Mouse (Mus musculus) heart, postnatal 25 days (tissue): ENCODE data around the gene Ripor3. TPM values are rescaled to one million over a fixed set of nuclear protein-coding genes. Genes with fewer than 3 reads are reported as not detected.

Experiments
- DNase-seq: peaks from one replicate; pipeline ENCODE4 v3.0.0; 2022; ENCODE audit warnings: low spot score
- intact Hi-C: fragments of 180-260 bp; cut with DNase I; formaldehyde crosslinking; loops from one replicate; pipeline ENCODE4 v1.15.1; 2025
- total RNA-seq, 2 experiments: library from RNA; stranded (reverse); gene quantifications; 2 replicates each; pipeline ENCODE4 v1.2.3; 2021

Ripor3 gene
- total RNA-seq, 2 experiments from 2014 or later: 0.49 to 0.75 TPM

DNA sequence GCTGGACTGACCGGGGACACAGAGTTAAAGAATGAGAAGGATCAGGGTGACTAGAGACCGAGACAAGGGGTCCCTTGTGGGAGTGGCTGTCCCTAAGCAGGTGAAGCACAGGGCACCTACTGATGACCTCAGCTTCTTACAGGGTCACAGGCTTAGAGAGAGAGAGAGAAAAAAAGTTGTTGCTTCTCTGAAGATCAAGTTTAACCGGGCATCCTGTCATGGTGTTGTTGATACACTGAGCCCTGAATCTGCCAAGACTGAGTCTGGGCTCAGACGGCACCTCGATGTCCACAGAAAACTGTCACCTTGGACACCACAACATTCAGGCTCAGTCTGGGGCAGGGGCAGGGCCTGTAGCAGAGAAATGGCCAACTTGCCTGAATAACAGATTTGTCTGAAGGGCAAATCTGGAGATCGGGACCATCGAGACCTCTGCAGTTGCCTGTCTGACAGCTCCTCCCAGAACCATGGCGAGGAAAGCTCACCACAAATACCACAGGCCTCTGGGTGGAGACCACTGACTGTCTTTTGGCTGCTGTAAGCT is 13.7 kb downstream of the Ripor3 start:
- DNase-seq: no peak
- intact Hi-C loops: no loop called here

DNA sequence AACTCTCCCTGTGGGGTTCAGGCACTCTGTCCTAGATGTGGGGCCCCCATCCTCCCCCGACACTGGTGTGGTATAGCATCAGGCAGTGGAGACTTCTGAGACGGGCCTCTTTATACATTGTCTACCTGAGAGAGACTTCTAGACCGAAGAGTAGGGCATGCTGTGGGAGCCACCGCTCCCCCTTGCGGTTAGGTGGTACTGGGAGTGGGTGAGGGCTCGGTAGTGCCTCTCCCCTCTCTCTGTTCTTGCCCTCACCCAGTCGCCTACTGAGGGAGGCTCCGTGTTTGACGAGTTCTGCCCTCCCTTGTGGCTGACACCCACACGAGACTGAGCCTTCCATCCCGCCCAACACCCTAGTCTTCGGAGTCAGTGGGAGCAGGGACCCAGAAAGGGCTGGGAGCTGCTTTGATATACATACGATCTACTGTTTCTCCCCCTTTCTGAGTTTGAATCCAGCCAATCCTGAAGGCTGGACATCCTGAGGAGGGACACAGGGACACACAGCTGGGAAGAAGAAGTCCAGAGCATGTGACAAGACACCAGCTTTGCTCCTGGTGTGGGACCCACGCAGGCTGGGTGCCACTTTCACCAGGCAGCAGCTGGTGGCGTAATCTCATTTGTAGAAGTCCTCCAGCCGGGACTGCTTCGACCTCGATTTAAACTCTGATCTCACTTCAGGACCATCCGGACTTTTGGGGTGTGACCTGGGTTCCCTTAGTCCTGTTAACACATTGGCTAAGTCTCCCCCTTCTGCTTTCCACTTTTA is 14.4 kb downstream of the Ripor3 start:
- intact Hi-C loops: no loop called here
- no peak for DNase-seq

DNA sequence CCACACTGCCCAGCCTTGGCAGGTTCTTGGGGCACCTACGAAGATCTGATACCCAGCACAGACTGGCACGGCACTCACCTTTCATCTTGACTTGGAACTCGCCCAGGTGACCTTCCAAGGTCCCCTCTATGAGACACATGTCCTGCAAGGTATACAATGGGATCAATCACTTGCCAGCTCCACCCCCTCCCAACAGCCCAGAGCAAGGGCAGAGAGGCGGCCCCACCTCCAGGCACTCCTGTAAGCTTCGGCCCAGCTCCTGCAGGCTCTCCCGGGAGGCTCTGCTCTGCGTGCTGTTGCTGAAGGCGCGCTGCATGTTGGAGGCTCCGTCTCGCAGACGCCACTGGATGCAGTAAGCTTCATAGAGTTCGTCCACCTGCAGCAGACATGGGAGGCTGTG is 17.2 kb downstream of the Ripor3 start:
- intact Hi-C loops: no loop called here
- DNase-seq: no peak

DNA sequence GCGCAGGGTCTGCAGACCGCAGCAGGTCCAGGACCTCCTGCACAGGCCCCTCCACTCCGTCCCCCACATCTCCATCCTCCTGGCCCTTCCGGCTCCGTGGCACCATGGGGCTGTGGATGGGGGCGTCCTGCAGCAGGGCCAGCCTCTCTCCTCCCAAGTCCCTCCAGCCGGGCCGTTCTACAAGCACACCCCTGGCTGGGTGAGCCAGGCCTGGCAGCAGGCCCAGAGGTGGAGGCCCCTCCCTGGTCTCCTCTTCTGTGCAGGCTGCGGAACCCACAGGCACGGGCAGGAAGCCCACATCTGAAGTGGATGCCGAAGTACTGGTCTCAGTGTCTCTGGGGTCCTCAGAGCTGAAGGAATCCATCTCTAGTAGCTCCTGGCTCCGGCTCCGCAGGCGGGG is 21.1 kb downstream of the Ripor3 start:
- DNase-seq: no peak
- intact Hi-C loops: loop anchor here (5.0 kb wide), 1 partner anchor 108 kb away; no protein-coding TSS in a partner anchor

DNA sequence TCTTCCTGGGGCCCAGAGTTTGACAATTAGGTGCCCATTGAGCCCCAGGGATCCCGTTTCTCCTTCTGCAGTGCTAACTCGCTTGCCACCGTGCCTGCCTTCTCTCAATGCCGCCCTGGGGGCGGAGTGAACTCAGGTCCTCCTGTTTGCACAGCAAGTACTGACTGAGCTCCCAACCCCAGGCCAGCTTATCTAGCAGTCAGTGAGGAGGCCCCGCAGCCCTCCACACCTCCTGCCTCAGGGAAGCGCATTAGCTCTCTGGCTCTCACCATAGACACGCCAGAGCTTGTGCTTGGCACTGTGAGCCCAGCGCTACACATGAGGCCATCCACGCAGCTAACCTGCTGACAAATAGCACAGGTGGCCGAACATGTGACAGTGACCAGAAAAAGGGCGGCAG is 22.8 kb downstream of the Ripor3 start:
- intact Hi-C loops: loop anchor here (5.0 kb wide), 1 partner anchor 110 kb away; no protein-coding TSS in a partner anchor

DNA sequence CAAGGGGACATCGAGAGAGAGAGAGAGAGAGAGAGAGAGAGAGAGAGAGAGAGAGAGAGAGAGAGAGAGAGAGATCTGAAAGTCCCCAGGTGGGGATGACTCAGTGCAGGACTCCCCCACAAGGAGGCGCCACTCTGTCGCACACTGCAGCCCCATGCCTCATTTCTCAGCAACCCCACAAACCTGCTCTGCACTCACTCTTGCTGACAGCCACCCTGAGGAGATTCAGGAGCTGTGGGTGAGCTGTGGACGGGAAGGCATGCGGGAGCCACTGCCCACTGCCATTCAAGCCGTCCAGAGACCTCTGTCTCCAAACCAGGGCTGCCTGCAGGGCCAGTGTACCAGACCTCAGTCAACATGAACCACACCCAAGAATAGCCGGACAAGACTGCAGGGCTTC is 23.7 kb downstream of the Ripor3 start:
- intact Hi-C loops: loop anchor here (5.0 kb wide), 1 partner anchor 111 kb away; no protein-coding TSS in a partner anchor
- no peak for DNase-seq

More for the DNA sequence above, 22.8 kb downstream of the Ripor3 start:
- no peak for DNase-seq

DNA sequence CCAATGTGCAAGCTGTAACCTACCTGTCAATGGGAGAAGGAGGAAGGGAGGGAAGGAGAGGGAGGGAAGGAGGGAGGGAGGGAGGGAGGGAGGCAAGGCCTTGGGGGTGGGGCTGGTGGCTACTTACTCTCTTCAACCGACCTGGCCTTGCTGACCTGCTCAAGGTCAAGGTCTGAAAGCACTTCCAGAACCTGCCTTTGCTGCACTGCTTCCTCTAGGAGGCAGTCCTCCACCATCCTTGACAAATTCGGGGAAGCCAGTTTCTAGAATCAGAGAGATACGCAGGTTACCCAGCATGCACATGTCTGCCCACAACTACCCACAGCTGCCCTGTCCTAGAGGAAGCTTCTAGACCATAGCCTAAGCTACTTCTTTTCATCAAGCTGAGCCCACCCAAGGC is 25.5 kb downstream of the Ripor3 start:
- no peak for DNase-seq
- intact Hi-C loops: loop anchor here (5.0 kb wide), 1 partner anchor 112 kb away; no protein-coding TSS in a partner anchor

DNA sequence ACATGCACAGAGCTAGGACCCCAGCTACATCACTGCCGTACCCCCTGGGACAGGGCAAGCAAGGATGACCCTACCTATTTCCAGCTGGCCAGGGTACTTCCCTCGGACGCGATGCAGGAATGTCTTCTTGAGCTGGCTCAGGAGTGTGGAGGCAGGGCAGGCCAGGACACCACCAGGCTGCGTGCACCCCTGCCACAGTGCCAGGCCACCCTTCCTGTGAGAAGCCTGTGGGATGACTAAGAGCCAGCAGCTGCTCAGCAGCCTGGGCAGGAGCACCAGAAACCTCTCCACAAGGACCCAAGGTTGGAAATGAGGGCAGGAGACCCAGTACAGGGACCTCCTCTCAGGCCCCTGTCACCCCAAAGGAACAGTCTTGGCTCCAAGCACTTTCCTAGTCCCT is 26.0 kb downstream of the Ripor3 start:
- DNase-seq: no peak
- intact Hi-C loops: no loop called here

DNA sequence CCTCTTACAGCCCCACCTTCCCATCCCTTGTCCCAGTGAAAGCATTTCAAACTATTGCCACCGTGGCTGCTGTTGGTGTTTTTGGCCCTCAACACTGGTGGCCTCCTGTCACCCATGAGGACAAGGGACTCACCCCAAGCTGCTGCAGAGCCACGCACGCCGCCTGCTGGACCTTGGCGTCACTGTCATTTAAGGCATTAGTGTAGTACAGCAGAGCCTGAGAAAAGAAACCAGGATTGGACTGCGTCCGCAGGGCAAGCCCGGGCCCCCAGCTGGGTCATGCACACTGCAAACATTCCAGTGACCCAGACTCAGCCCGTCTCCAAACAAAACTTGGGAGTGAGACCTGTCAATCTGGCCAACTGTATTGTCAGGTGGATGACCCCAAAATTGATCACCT is 27.8 kb downstream of the Ripor3 start:
- intact Hi-C loops: no loop called here
- DNase-seq: no peak

DNA sequence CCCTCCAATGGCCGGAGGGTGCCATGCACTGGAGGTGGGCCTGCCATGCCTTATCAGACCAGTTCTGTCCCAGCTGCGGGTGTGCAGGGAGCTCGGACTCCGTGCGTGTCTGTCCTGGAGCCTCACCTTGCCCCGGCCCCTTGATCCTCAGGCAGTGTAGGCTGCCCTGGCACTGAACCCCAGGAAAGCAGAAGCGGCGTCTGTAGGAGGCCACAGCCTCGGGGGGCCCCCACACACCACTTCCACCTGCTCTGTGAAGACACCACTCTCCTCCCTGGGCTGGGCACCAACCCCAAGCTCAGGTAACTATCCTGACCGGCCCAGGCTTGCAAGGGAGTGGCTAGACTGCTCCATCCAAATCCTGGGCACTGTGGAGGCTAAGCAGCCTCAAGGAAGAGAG is 30.0 kb downstream of the Ripor3 start:
- no peak for DNase-seq
- intact Hi-C loops: no loop called here

DNA sequence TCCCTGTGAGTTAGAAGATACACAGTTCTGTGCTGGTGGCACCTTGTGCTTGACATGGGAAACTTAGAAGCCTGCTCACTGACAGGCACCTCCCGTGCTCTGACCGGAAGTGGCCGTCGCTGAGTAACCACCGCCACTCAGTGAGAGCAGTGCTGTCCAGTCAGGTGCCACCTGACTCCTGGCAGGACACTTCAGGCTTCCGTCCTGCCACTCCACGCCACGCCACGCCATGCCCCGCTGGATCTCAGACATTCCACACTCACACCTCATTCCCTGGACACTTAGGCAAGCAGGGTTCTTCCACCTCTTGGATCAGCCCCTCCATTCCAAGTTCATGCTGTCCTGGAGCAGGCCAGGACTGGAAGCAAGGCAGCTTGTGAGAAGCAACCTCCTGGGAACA is 32.1 kb downstream of the Ripor3 start:
- intact Hi-C loops: no loop called here

DNA sequence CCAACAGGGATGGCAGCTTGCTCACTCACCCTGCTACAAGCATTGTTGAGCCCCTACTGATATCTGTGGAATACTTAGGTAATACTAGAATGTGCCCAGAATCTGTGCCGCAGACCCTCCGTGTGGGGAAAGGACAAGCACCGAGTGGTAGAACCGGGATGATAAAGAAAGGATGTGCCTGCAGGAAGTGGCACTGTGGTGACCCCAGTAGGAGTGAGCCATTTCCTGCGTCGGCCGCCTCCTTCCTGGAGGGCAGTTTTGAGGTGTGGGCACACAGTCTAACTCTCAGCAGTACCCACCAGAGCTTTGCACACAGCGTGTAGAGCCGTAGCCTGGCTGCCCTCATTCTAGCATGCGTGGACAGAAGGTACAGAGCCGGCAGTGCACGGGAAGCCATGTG is 34.7 kb downstream of the Ripor3 start:
- DNase-seq: no peak
- intact Hi-C loops: no loop called here

More for the DNA sequence above, 32.1 kb downstream of the Ripor3 start:
- DNase-seq: no peak

DNA sequence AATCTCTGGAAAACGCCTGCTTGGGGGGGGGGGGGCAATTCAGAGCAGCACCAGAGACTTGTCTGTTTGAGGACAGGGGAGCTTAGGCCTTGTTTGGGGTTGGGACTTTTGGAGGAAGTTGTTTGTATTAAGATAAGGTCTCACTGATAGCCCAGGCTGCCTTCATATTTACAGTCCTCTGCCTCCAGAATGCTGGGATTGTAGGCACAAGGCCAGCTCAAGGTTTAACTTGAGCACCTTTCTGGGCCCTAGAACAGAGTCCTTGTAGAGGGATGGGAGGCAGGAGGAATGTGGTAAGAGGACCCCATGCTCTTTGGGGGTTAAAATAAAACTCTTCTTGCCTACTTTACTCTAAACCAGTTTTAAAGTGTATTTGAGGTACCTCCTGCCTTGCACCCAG is 37.6 kb downstream of the Ripor3 start:
- intact Hi-C loops: no loop called here
- no peak for DNase-seq

DNA sequence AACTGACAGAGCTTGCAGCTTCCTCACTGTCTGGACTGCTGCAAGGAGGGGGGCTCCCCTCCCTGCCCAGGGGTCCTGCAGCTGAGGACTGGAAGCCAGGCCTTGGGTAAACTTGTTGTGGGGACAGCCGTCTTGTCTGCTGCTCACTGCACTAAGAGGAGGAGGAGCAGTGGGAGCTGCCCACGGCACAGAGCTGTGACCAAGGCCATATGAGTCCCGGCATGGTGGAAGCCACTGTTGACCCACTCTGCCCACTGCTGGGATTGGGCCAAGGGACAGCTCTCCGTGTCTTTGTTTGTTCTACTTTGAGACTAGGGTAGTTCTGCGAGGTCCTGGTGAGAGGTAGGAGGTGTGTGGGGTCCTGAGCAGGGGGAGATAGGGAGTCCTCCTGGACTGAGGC is 38.3 kb downstream of the Ripor3 start:
- intact Hi-C loops: no loop called here
- DNase-seq: no peak

DNA sequence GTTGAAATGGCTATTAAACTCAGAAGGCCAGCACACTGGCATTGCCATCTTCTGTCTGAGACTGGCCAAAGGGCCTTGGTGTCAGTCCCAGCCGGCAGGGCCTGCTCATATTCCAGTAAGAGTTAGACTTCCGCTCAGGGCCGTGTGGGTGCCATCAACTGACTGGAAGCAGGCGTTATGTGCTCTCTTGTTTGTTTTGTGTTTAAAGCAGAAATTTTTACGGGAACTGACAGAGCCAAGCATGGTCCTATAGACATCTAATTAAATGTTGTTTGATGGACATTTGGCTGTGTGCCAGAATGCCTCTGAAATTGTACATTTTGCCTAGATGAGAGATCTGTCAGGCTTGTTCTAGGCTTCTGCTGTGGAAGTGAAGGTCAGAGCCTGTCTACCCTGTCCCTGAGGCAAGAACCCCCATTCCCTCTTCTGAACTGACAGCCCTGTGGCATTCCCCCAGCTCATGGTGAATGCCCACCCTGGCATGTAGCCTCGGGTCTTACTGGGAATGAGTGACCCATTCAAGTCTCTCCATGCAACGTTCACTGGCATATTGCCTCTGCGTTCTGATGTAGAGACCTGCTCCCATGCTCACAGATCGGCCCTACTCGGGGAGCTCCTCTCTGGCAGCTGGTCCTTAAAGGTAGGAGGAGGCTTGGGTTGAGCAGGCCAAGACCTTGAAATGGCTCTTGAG is 40.4 kb downstream of the Ripor3 start:
- no peak for DNase-seq
- intact Hi-C loops: no loop called here

DNA sequence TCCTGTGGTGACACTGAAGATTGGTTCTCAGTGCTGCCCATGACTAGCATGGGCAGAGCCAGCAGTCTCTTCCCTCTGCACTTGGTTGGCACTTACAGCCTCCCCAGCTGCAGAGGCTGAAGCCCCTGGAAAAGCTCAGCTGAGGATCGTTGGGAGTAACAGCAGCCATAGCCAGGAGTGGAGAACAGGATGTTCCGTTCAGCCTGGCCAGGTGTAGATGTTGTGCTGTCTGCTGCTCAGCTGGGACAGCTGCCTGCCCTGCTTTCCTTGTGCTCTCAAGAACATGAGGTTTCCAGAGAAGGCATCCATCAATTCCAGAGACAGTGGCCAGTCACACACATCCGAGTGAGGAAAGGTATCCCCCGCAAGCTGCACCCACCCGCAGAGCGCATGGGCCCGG is 41.9 kb downstream of the Ripor3 start:
- DNase-seq: no peak
- intact Hi-C loops: no loop called here

DNA sequence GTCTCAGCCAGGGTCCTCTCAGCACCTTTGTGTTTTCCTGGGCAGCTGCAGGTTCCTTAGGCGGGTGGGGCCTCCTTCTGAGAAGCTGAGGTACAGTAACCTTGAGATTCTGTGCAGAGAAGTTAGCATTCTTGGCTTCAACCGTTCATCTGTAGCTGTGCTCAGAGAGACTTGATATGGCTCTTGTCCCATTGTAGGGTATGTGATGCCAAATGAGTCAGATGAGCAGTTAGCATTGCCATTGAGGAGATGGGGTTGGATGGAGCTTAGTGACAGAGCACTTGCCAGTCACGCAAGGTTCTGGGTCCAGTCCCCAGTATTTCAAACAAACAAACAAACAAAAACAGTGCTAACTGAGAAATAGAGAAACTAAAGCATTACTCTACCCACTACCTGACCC is 44.5 kb downstream of the Ripor3 start:
- DNase-seq: no peak
- intact Hi-C loops: no loop called here

DNA sequence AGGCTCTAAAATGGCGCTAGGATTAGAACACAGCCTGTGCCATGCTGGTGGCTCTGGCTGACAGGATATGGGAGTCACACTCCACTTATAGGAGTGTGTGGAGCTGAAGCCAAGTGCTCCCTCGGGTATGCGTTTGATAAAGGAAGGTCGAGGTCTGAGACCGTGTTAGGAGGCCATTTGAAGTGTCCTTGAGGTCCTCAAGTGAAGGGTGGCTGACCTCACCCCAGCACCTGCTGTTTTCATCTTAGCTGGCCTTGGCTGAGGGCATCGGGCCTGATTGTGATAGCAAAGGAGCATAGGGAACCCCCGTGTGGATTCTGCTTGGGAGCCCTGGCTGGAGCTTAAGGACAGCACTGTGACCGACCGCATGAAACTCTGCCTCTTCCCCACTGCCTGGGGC is 46.1 kb downstream of the Ripor3 start:
- no peak for DNase-seq
- intact Hi-C loops: no loop called here

DNA sequence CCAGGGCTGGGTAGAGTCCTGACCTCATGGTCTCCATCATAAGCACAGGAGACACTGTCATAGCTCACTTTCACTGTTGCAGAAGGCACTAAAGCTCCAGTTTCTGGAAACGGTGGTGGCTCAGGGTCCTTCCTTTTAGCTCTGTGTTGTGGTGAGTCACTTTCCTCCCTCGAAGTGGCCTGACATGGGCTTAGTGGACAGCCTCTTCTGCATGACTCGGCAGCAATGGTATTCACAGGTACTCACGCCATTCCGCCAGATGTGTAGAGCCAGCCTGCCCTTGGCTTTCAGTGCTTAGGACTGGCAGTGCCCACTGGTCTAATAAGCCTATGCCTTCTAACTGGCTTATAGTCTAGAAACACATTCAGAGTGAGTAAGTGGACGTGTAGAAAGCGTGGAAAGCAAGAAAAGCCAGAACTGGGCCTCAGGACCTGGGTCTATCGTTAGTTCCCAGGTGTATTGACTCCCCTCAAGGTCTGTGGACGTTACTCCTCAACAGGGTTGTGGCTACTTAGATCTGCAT is 46.6 kb downstream of the Ripor3 start:
- DNase-seq: no peak
- intact Hi-C loops: no loop called here

DNA sequence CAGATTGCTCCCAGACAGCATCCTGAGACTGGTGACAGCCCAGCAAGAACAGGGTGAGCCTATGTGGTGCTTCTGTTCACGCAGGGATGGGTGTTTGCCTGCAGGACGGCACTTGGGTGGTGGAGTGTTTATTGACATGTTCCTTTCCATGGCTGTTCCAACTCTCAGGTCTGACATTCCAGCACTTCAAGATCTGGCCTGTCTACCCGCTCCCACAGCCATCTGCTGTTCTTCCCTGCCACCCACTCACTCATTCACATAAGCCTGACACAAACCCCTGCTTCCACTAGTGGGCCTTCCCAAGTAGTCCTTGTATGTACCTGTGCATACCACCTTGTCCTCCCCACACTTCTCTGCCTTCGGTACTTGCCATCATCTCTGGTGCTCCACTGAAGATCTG is 47.2 kb downstream of the Ripor3 start:
- no peak for DNase-seq
- intact Hi-C loops: no loop called here

DNA sequence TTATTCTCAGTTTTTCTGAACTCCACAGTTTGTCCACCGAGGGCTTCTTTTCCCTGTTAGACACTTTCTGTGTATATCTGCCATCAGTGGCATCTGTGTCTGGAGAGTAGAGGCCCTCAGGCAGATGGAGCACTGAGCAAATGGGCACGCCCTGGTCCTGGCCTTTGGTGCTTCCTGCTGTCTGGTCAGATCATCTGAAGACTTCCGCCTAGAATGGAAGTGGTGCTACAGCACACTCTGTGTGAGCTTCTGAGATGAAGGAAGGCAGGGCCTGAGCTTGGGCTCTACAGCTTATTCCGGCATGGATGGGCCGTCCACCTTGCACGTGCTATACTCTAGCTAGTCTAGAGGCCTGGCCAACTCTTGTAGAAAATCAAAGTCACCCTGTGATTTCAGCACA is 48.1 kb downstream of the Ripor3 start:
- DNase-seq: no peak

More for the DNA sequence above, 48.1 kb downstream of the Ripor3 start:
- intact Hi-C loops: no loop called here
